Mouse (Mus musculus): ENCODE results near the gene Noc4l. TPM values are rescaled to one million over a fixed set of nuclear protein-coding genes. Genes with fewer than 3 reads are reported as not detected.

The Noc4l gene
- polyA plus RNA-seq, 1 experiment from 2014 or later, result 58.9 TPM

DNA sequence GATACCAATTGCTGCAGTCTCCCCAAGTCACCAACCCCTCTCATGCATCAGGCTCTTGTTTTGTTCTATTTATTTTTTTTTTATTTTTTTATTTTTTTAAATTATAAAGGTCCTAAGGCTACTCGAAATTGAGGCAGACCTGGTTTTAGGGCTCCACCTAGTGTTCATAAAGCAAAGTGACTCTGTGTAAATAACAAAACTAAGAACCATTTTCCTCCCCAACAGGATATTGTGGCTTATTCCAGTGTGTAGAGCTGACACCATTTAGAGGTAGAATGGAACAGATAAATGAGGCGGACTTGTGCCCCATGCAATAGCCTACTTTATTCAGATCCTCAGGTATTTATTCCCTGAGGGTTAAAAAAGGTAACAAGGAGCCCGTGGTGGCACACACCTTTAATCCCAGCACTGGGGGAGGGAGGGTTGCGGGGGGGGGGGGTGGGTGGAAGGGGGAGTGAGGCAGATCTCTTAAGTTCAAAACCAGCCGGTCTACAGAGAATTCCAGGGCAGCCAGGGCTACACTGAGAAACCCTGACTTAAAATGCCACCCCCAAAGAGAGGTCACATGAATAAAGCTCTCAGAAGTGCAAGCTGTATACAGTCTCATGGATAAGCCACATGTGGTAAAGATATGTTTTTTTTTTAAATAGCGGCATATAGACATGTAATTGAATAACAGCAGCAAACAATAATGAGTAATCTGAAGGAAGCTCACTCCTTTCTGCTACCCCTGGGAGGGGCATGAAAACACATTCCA is 17.1 kb downstream of the Noc4l start:
- 39% methylated on average over 6 of the region's 6 CpGs for WGBS
- no peak overlapping the region for H3K4me2 ChIP-seq (replicated peaks)
- ATAC-seq (ENCODE audit: low FRiP score, low read depth), result no peak
- no peaks in the 10 kb centered on the region for H3K4me1 ChIP-seq
- H3K9me3 ChIP-seq, result no peaks in the 10 kb centered on the region
- H3K27ac ChIP-seq, result no peak overlapping the region
- no peaks in the 10 kb centered on the region for H3K36me3 ChIP-seq
- no peaks in the 10 kb centered on the region for H3K27me3 ChIP-seq
- no peak overlapping the region for H3K4me3 ChIP-seq
- no peak overlapping the region for H3K9ac ChIP-seq

GRCm38 (mm10) chr5:110629525-110630120 is 23.6 kb downstream of the Noc4l start:
- ATAC-seq (ENCODE audit: low FRiP score, low read depth), result no peak
- H3K4me2 ChIP-seq (replicated peaks), result no peak overlapping the region
- H3K36me3 ChIP-seq, result no peaks in the 10 kb centered on the region
- peaks cover 7% of the 10 kb centered on the region; the same call in 1 of the 2 replicates for H3K27me3 ChIP-seq
- H3K4me3 ChIP-seq, result no peak overlapping the region
- WGBS, result 73% methylated on average over 2 of the region's 2 CpGs
- H3K9me3 ChIP-seq, result no peaks in the 10 kb centered on the region
- no peak overlapping the region for H3K27ac ChIP-seq
- H3K9ac ChIP-seq, result no peak overlapping the region
- H3K4me1 ChIP-seq, result peaks cover 7% of the 10 kb centered on the region

DNA sequence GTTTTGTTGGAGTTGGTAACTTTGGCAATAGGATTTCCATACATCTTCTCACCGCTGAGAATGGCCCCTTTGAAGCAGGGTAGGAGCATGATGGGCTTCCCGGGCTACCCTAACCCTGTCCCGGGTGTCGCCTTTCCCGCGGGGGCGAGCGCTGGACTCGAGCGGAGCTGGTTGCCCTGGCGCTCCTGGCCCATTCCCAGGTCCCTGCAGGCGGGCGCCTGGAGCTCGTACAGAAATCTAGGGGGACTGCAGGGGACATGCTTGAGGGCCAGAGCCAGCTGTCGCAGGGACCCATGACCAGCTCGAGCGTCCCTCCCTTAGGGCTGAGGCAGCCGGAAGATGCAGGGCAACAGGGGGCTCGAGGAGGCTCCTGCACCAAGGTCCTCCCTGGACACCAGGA is 25.1 kb downstream of the Noc4l start:
- Histone ChIP-seq H3K9ac (0 out of 2 replicates have a peak overlapping the region, but pooled peaks have one; percentile 8), H3K9me3 (no peaks in the 10 kb centered on the region), H3K27ac (no peak overlapping the region), H3K4me1 (peaks cover 7% of the 10 kb centered on the region), H3K36me3 (no peaks in the 10 kb centered on the region), H3K27me3 (peaks cover 7% of the 10 kb centered on the region; the same call in 1 of the 2 replicates), H3K4me3 (0 out of 2 replicates have a peak overlapping the region, but pooled peaks have one; percentile 2), H3K4me2 (replicated peaks) (peak overlapping the region; percentile 47)
- WGBS, result 11% methylated on average over 19 of the region's 19 CpGs
- ATAC-seq (ENCODE audit: low FRiP score, low read depth), result no peak

GRCm38 (mm10) chr5:110627351-110627750 is 25.9 kb downstream of the Noc4l start:
- no peak overlapping the region for H3K4me2 ChIP-seq (replicated peaks)
- no peaks in the 10 kb centered on the region for H3K9me3 ChIP-seq
- H3K9ac ChIP-seq, result no peak overlapping the region
- no peak overlapping the region for H3K4me3 ChIP-seq
- H3K36me3 ChIP-seq, result no peaks in the 10 kb centered on the region
- ATAC-seq (ENCODE audit: low FRiP score, low read depth), result no peak
- 57% methylated on average over 10 of the region's 10 CpGs for WGBS
- no peak overlapping the region for H3K27ac ChIP-seq
- peaks cover 7% of the 10 kb centered on the region; the same call in 1 of the 2 replicates for H3K27me3 ChIP-seq
- H3K4me1 ChIP-seq, result peaks cover 7% of the 10 kb centered on the region

DNA sequence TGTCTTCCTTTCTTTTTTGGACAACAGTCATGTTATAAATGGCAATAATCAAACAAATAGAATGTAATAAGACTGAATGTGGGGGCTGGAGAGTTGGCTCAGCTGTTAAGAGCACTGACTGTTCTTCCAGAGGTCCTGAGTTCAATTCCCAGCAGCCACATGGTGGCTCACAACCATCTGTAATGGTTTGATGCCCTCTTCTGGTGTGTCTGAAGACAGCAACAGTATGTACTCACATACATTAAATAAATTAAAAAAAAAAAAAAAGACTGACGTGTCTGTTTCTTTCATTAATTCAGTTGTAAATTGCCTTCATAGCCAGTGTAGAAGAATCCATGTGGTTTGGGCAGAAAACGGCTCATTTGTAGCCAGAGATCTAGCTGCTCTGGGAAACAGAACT is 28.9 kb downstream of the Noc4l start:
- Histone ChIP-seq H3K4me3 (no peak overlapping the region), H3K9ac (no peak overlapping the region), H3K27me3 (peaks cover 7% of the 10 kb centered on the region; the same call in 1 of the 2 replicates), H3K4me2 (replicated peaks) (no peak overlapping the region), H3K36me3 (no peaks in the 10 kb centered on the region), H3K4me1 (peaks cover 7% of the 10 kb centered on the region), H3K9me3 (no peaks in the 10 kb centered on the region), H3K27ac (no peak overlapping the region)
- no peak for ATAC-seq (ENCODE audit: low FRiP score, low read depth)
- 59% methylated on average over 2 of the region's 2 CpGs for WGBS

GRCm38 (mm10) chr5:110619226-110619625 is 34.0 kb downstream of the Noc4l start:
- Histone ChIP-seq H3K4me3 (no peak overlapping the region), H3K4me2 (replicated peaks) (no peak overlapping the region), H3K27ac (no peak overlapping the region), H3K9me3 (no peaks in the 10 kb centered on the region), H3K4me1 (no peaks in the 10 kb centered on the region), H3K27me3 (no peaks in the 10 kb centered on the region), H3K36me3 (no peaks in the 10 kb centered on the region), H3K9ac (no peak overlapping the region)
- WGBS, result 80% methylated on average over 6 of the region's 6 CpGs
- no peak for ATAC-seq (ENCODE audit: low FRiP score, low read depth)

- H3K4me1 ChIP-seq, result peaks cover 3% of the 10 kb centered on the region; the same call in 1 of the 2 replicates
- H3K9me3 ChIP-seq, result no peaks in the 10 kb centered on the region
- H3K4me2 ChIP-seq (replicated peaks), result no peak overlapping the region
- peak overlapping the region; percentile 0; the same call in 1 of the 2 replicates for H3K27ac ChIP-seq
- peak; percentile 71 for ATAC-seq (ENCODE audit: low FRiP score, low read depth)
- no peak overlapping the region for H3K9ac ChIP-seq
- 40% methylated on average over 5 of the region's 5 CpGs for whole genome bisulfite sequencing
- no peak overlapping the region for H3K4me3 ChIP-seq
- no peaks in the 10 kb centered on the region for H3K27me3 ChIP-seq
- H3K36me3 ChIP-seq, result no peaks in the 10 kb centered on the region
These were observed 41.6 kb downstream of the Noc4l start for GRCm38 (mm10) chr5:110611435-110612158.

DNA sequence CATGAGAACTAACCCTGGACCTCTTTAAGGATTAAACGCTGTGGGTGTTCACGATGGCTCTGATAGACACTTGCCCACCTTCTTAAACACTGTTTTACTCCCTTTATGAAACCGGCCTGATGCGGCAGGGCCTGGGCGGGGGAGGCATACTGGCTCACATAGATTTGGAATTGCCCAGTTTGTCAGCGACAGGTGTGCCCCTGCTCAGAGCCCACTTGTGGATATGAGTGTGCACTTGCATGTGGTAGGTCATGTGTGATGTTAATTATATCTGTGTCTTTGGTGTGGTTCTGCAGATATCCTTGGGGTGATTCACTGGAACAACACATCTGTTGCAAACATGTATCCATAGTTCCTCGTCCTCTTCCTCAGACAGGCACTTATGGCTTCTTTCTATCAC is 42.7 kb downstream of the Noc4l start:
- WGBS, result 74% methylated on average over 7 of the region's 7 CpGs
- H3K9me3 ChIP-seq, result no peaks in the 10 kb centered on the region
- H3K4me3 ChIP-seq, result no peak overlapping the region
- no peak for ATAC-seq (ENCODE audit: low FRiP score, low read depth)
- H3K4me2 ChIP-seq (replicated peaks), result no peak overlapping the region
- H3K36me3 ChIP-seq, result no peaks in the 10 kb centered on the region
- no peak overlapping the region for H3K9ac ChIP-seq
- no peaks in the 10 kb centered on the region for H3K27me3 ChIP-seq
- no peak overlapping the region for H3K27ac ChIP-seq
- H3K4me1 ChIP-seq, result peaks cover 3% of the 10 kb centered on the region; the same call in 1 of the 2 replicates

- H3K27me3 ChIP-seq, result no peaks in the 10 kb centered on the region
- no peak overlapping the region for H3K4me2 ChIP-seq (replicated peaks)
- no peak overlapping the region for H3K9ac ChIP-seq
- peaks cover 3% of the 10 kb centered on the region; the same call in 1 of the 2 replicates for H3K4me1 ChIP-seq
- H3K36me3 ChIP-seq, result no peaks in the 10 kb centered on the region
- WGBS, result 64% methylated on average over 5 of the region's 5 CpGs
- H3K27ac ChIP-seq, result no peak overlapping the region
- H3K9me3 ChIP-seq, result no peaks in the 10 kb centered on the region
- H3K4me3 ChIP-seq, result no peak overlapping the region
- ATAC-seq (ENCODE audit: low FRiP score, low read depth), result no peak
These were observed 43.3 kb downstream of the Noc4l start for GRCm38 (mm10) chr5:110609868-110610267.

DNA sequence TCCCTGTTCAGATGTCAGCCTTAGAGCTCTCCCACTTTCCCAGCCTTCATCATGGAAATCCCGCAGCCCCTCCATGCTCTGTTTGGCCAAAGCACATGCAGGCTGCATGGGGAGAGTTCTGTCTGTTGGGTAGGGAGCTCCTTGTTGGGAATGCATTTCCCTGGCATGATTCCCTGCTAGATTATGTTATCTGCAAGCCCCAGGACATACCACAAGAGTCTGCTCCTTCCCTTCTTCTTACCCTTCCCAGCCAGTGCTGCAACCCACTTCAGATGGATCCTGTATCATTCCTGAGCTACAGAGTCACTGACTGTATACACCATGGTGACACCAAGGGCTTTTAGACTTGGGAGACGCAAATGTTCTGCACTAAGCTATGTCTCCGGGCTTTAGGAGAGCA is 43.8 kb downstream of the Noc4l start:
- Histone ChIP-seq H3K4me3 (no peak overlapping the region), H3K36me3 (no peaks in the 10 kb centered on the region), H3K9me3 (no peaks in the 10 kb centered on the region), H3K4me1 (peaks cover 3% of the 10 kb centered on the region; the same call in 1 of the 2 replicates), H3K9ac (no peak overlapping the region), H3K27me3 (no peaks in the 10 kb centered on the region), H3K27ac (no peak overlapping the region), H3K4me2 (replicated peaks) (no peak overlapping the region)
- no peak for ATAC-seq (ENCODE audit: low FRiP score, low read depth)
- 74% methylated on average over 3 of the region's 3 CpGs for WGBS

- peaks cover 3% of the 10 kb centered on the region; the same call in 1 of the 2 replicates for H3K4me1 ChIP-seq
- no peak overlapping the region for H3K4me2 ChIP-seq (replicated peaks)
- H3K9me3 ChIP-seq, result no peaks in the 10 kb centered on the region
- WGBS, result 29% methylated on average over 8 of the region's 8 CpGs
- H3K36me3 ChIP-seq, result no peaks in the 10 kb centered on the region
- no peaks in the 10 kb centered on the region for H3K27me3 ChIP-seq
- H3K9ac ChIP-seq, result no peak overlapping the region
- no peak overlapping the region for H3K27ac ChIP-seq
- H3K4me3 ChIP-seq, result no peak overlapping the region
- no peak for ATAC-seq (ENCODE audit: low FRiP score, low read depth)
These were observed 44.3 kb downstream of the Noc4l start for GRCm38 (mm10) chr5:110608941-110609340.

DNA sequence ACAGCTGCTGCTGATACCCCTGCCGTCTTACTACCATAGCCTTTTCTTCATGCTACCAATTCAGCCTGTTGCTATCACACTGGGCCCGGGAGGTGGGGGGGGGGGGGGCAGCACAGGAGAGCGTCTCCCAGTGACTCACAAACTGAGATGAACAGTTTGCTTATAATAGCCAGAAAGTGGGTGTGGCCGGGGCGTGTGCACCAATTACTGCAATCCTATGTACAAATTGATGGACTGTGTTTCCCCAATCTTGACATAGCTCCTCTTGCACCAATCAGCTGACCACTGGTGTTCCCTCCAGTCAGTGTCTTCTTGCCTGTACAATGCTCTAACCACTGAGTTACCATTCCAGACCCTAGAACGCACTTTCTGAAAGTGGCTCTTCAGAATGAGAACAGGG is 44.9 kb downstream of the Noc4l start:
- WGBS, result 71% methylated on average over 6 of the region's 6 CpGs
- no peak for ATAC-seq (ENCODE audit: low FRiP score, low read depth)
- H3K4me1 ChIP-seq, result peaks cover 3% of the 10 kb centered on the region; the same call in 1 of the 2 replicates
- no peaks in the 10 kb centered on the region for H3K27me3 ChIP-seq
- no peak overlapping the region for H3K9ac ChIP-seq
- no peak overlapping the region for H3K4me2 ChIP-seq (replicated peaks)
- H3K36me3 ChIP-seq, result no peaks in the 10 kb centered on the region
- no peak overlapping the region for H3K27ac ChIP-seq
- H3K9me3 ChIP-seq, result no peaks in the 10 kb centered on the region
- H3K4me3 ChIP-seq, result no peak overlapping the region

Measured in limb, embryonic 13.5 days (tissue).